Mouse (Mus musculus) mesoderm, embryonic 11.5 days (tissue): ENCODE data around the gene Kif27.

Source experiments
- DNase-seq: peaks from one replicate; pipeline ENCODE4 v3.0.0-alpha.2; 2012; ENCODE audit warnings: low read depth, low spot score

The Kif27 gene

GRCm38 (mm10) chr13:58276256-58276655 is 82.7 kb downstream of the Kif27 start:
- no peak for DNase-seq

GRCm38 (mm10) chr13:58275599-58275998 is 83.3 kb downstream of the Kif27 start, which contains the start of gene Gkap1:
Gene Gkap1, minus strand, starts transcription at chr13:58275699.
- no peak for DNase-seq

- DNase-seq: no peak
Measured at GRCm38 (mm10) chr13:58275076-58275475, 83.8 kb downstream of the Kif27 start.

GRCm38 (mm10) chr13:58274259-58274991 is 84.5 kb downstream of the Kif27 start:
- peak; percentile 84 for DNase-seq

- DNase-seq: peak; percentile 62
Measured at GRCm38 (mm10) chr13:58273411-58274258, 85.3 kb downstream of the Kif27 start.

GRCm38 (mm10) chr13:58266864-58267263 is 92.1 kb downstream of the Kif27 start:
- DNase-seq: no peak

GRCm38 (mm10) chr13:58263546-58263945 is 95.4 kb downstream of the Kif27 start:
- no peak for DNase-seq

- DNase-seq: no peak
Measured at GRCm38 (mm10) chr13:58261674-58262073, 97.2 kb downstream of the Kif27 start.

GRCm38 (mm10) chr13:58253268-58253667 is 105.7 kb downstream of the Kif27 start:
- no peak for DNase-seq

- DNase-seq: no peak
Measured at GRCm38 (mm10) chr13:58248957-58249356, 110.0 kb downstream of the Kif27 start.
